Mouse (Mus musculus) ES-E14 (cell line): ENCODE measurements around the gene Zkscan6.

Source experiments
- CHD2 ChIP-seq: IDR thresholded peaks from 2 replicates; pipeline ENCODE4 v1.6.1; 2014; ENCODE audit warnings: mild to moderate bottlenecking, low read depth, low read length, inconsistent platforms
- MAFK ChIP-seq: IDR thresholded peaks from 2 replicates; pipeline ENCODE4 v1.6.1; 2014; ENCODE audit warnings: mild to moderate bottlenecking, low read depth, low read length, inconsistent platforms; ENCODE audit not compliant: insufficient read depth

DNA sequence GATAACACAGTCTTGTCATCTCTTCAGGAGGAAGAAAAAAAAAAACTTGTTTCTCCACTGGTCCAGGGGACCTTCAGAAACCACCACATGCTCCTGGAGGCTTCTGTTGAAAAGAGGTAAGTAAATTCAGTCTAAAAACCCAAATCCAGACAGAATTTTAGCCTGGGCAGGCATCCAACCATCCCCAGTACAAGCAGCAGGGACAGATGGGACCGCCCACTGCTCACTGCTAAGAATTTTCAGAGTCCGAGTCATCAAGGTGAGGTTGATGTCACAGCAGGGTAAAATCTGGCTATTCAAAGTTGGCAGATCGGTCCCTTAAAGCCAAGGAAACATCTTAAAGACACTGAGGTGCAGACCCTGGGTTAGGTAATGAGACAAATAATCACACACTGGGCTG, 5.1 kb upstream of the Zkscan6 start:
- TF ChIP-seq CHD2 (no peak), MAFK (no peak)
